Mouse (Mus musculus) midbrain, postnatal 0 days (tissue): Measurements from ENCODE around the gene Itih5. TPM values are rescaled to one million over a fixed set of nuclear protein-coding genes. Genes with fewer than 3 reads are reported as not detected.

Experiments
- ATAC-seq: fragments of 200-750 bp; cut with Nextera tagmentation; 2 replicates; pipeline ENCODE4 v1.8.0; 2017; ENCODE audit warnings: moderate number of reproducible peaks, mild to moderate bottlenecking, moderate TSS enrichment, moderate library complexity; ENCODE audit not compliant: low FRiP score
- DNase-seq: peaks from one replicate; pipeline ENCODE4 v3.0.0-alpha.2; 2015; ENCODE audit warnings: low spot score
- H3K27ac ChIP-seq: fragments of 300-500 bp; sonication (generic); 2 replicates; pipeline ENCODE4 v1.5.1; 2014; ENCODE audit warnings: low read depth, mild to moderate bottlenecking, low read length, mixed read lengths
- H3K27me3 ChIP-seq: fragments of 300-500 bp; sonication (generic); 2 replicates; pipeline ENCODE4 v1.6.1; 2014; ENCODE audit warnings: low read length, control low read depth, mixed read lengths; ENCODE audit not compliant: insufficient read depth
- H3K36me3 ChIP-seq: fragments of 300-500 bp; sonication (generic); 2 replicates; pipeline ENCODE4 v1.6.1; 2014; ENCODE audit warnings: low read length, control low read depth, mixed read lengths; ENCODE audit not compliant: insufficient read depth
- H3K4me1 ChIP-seq: fragments of 300-500 bp; sonication (generic); 2 replicates; pipeline ENCODE4 v1.6.1; 2014; ENCODE audit warnings: mild to moderate bottlenecking, control low read depth, antibody characterized with exemption, low read length, mixed read lengths; ENCODE audit not compliant: insufficient read depth
- H3K4me2 ChIP-seq: fragments of 300-500 bp; sonication (generic); 2 replicates; pipeline ENCODE4 v1.6.1; 2014; ENCODE audit warnings: low read depth, mild to moderate bottlenecking, low read length, mixed read lengths; ENCODE audit not compliant: poor library complexity, severe bottlenecking
- H3K4me3 ChIP-seq: fragments of 300-500 bp; sonication (generic); 2 replicates; pipeline ENCODE4 v1.5.1; 2014; ENCODE audit warnings: low read depth, mild to moderate bottlenecking, low read length, moderate library complexity
- H3K9ac ChIP-seq: fragments of 300-500 bp; sonication (generic); replicated peaks from 2 replicates; pipeline ENCODE4 v1.6.1; 2014; ENCODE audit warnings: mild to moderate bottlenecking, low read length, moderate library complexity, mixed read lengths; ENCODE audit not compliant: poor library complexity, severe bottlenecking
- H3K9me3 ChIP-seq: fragments of 300-500 bp; sonication (generic); 2 replicates; pipeline ENCODE4 v1.6.1; 2016; ENCODE audit warnings: low read length, control low read depth
- CTCF ChIP-seq: IDR thresholded peaks from 2 replicates; pipeline ENCODE4 v1.5.1; 2016; ENCODE audit warnings: antibody characterized with exemption, mild to moderate bottlenecking
- WGBS: fragments of 180-500 bp; shearing (Covaris S2); extraction: QIAGEN DNeasy Blood & Tissue Kit; methylation state at CpG from one replicate; pipeline ENCODE4 v1.1.7; 2014; 5-methylcytosine and 5-hydroxymethylcytosine counted together
- polyA plus RNA-seq: library from polyadenylated mRNA; unstranded; fragments of >200 nt; fragmentation: Nextera tagmentation; extraction: Ambion mirVana; gene quantifications from 2 replicates; pipeline ENCODE4 v1.2.1, GENCODE M21; 2015
- total RNA-seq: library from RNA; depleted of rRNA; stranded (reverse); fragments of >200 nt; gene quantifications from 2 replicates; pipeline ENCODE4 v1.2.3, GENCODE M21; 2014

The Itih5 gene
- total and polyA plus RNA-seq, 2 experiments from 2014 or later: 10.2 to 18.3 TPM

GRCm38 (mm10) chr2:10285975-10286374, 132.6 kb downstream of the Itih5 start:
- TF ChIP-seq CTCF: no peak

DNA sequence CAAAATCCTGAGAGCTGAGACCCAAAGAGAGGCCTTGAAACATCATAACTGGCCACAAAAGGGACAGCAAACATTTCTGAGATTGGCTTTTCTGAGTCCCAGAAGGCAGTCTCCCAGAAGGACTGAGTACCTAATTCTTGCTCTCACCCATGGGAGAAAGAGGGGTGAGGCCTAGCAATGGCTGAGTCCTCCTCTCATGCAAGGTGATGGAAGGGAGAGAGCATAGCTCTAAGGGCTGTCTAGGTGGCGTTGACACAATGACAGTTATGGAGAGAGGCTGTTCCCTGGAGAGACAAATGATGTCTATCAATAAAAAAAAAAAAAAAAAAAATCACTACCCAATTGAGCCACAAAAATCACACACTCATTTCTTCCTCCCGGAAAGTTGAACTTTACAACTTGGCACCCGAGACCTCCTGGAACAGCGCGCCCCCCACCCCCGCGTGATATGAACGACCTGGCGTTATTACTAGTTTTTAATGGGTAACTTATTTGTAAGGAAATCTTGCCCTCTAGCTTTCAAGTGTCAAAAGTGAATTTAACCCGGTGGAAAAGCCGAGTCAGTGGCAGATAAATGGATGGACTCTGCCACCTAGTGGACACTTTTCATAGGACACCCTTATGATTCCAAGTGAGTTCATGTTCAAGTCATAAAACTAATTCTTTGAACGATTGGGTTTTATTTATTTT, 134.9 kb downstream of the Itih5 start:
- no peaks in the 10 kb centered on the region for H3K4me1 ChIP-seq
- no peak overlapping the region for H3K27ac ChIP-seq
- 14% methylated on average over 12 of the region's 12 CpGs for WGBS
- no peaks in the 10 kb centered on the region for H3K9me3 ChIP-seq
- H3K4me2 ChIP-seq: no peak overlapping the region
- H3K27me3 ChIP-seq: peaks cover 7% of the 10 kb centered on the region
- no peak overlapping the region for H3K4me3 ChIP-seq
- no peaks in the 10 kb centered on the region for H3K36me3 ChIP-seq
- TF ChIP-seq CTCF: peak; percentile 99
- ATAC-seq: peak; percentile 67; the same call in 1 of the 2 replicates
- H3K9ac ChIP-seq: no peak overlapping the region
- peak; percentile 88 for DNase-seq

More at GRCm38 (mm10) chr2:10285975-10286374, 132.6 kb downstream of the Itih5 start:
- Histone ChIP-seq H3K9ac (no peak overlapping the region), H3K4me1 (no peaks in the 10 kb centered on the region), H3K4me3 (no peak overlapping the region), H3K27me3 (peaks cover 12% of the 10 kb centered on the region), H3K9me3 (no peaks in the 10 kb centered on the region), H3K27ac (no peak overlapping the region), H3K4me2 (no peak overlapping the region), H3K36me3 (no peaks in the 10 kb centered on the region)
- WGBS: 26% methylated on average over 13 of the region's 13 CpGs
- no peak for ATAC-seq
- no peak for DNase-seq

DNA sequence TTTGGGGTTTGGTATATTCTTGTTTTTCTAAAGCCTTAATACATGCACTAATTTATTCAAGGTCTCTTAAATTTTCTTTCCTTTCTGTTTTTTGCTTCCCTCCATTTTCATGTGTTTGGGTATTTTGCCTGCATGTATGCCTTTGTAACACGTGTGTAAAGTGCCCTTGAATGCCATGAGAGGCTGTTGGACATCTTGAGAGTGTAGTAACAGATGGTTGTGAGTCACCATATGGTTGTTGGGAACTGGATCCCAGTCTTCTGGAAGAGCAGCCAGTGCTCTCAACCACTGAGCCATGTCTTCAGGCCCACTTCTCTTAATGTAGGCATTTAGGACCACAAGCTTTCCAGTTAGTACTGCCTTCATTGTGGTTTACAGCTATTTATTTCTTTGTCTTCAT, 135.5 kb downstream of the Itih5 start:
- ATAC-seq: no peak
- Histone ChIP-seq H3K36me3 (no peaks in the 10 kb centered on the region), H3K4me2 (no peak overlapping the region), H3K9ac (no peak overlapping the region), H3K27me3 (peaks cover 7% of the 10 kb centered on the region), H3K4me1 (no peaks in the 10 kb centered on the region), H3K27ac (no peak overlapping the region), H3K4me3 (no peak overlapping the region), H3K9me3 (no peaks in the 10 kb centered on the region)
- WGBS: 3% methylated on average over 1 of the region's 1 CpGs
- DNase-seq: no peak
- no peak for TF ChIP-seq CTCF

- DNase-seq (peak; percentile 35), ATAC-seq (peak; percentile 44; the same call in 1 of the 2 replicates)
- H3K27me3 ChIP-seq: peaks cover 7% of the 10 kb centered on the region
- no peaks in the 10 kb centered on the region for H3K36me3 ChIP-seq
- H3K27ac ChIP-seq: no peak overlapping the region
- H3K9ac ChIP-seq: no peak overlapping the region
- H3K9me3 ChIP-seq: no peaks in the 10 kb centered on the region
- no peak for TF ChIP-seq CTCF
- no peak overlapping the region for H3K4me3 ChIP-seq
- no peak overlapping the region for H3K4me2 ChIP-seq
- H3K4me1 ChIP-seq: no peaks in the 10 kb centered on the region
- WGBS: 84% methylated on average over 7 of the region's 7 CpGs
Measured at GRCm38 (mm10) chr2:10290115-10290514, 136.7 kb downstream of the Itih5 start.

- Histone ChIP-seq H3K9me3 (no peaks in the 10 kb centered on the region), H3K36me3 (no peaks in the 10 kb centered on the region), H3K4me2 (no peak overlapping the region), H3K9ac (no peak overlapping the region), H3K27me3 (0 out of 2 replicates have a peak, but pooled peaks cover 3% of the 10 kb centered on the region), H3K4me1 (no peaks in the 10 kb centered on the region), H3K4me3 (no peak overlapping the region), H3K27ac (no peak overlapping the region)
- ATAC-seq (0 out of 2 replicates have a peak, but pooled peaks have one; percentile 48), DNase-seq (peak; percentile 61)
- peak; percentile 42 for TF ChIP-seq CTCF
- WGBS: 30% methylated on average over 10 of the region's 10 CpGs
Measured at GRCm38 (mm10) chr2:10293556-10294206, 140.3 kb downstream of the Itih5 start.

- DNase-seq (no peak), ATAC-seq (no peak)
- TF ChIP-seq CTCF: no peak
- Histone ChIP-seq H3K9me3 (no peaks in the 10 kb centered on the region), H3K27ac (no peak overlapping the region), H3K27me3 (no peaks in the 10 kb centered on the region), H3K9ac (no peak overlapping the region), H3K4me1 (no peaks in the 10 kb centered on the region), H3K4me3 (no peak overlapping the region), H3K4me2 (no peak overlapping the region), H3K36me3 (no peaks in the 10 kb centered on the region)
- WGBS: 18% methylated on average over 11 of the region's 11 CpGs
Measured at GRCm38 (mm10) chr2:10295908-10296307, 142.5 kb downstream of the Itih5 start.
